24 mouse cellular contexts compared by ENCODE assay signal in the genomic region with DNA sequence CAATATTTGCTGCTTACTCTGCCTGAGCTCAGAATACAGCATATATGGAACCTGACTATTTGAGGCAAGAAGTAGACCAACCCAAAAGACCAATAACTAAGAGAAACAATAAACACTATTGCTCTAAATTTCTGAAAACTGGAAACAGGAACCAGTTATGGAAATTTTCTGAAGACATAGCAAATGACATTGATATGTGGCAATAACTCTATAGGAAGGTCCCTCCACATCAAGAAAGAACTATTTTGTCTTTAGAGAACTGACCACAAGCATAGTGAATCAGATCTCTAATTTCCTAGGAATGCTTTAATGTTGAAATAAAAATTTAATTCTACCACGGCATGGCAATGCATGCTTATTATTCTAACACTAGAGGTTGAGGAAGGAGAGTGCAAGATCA.
DNase-seq lines count a peak whose midpoint lies in the region; ATAC-seq and TF ChIP-seq lines count a peak whose summit lies in the region.
"Had no signal": no experiment of that assay in that cellular context is flagged by ENCODE, and none has a peak within 500 bp of the region (broad histone marks: within the 10 kb centered on the region; RNA-seq: fewer than 3 reads in every experiment).

No protein-coding gene starts in this region.

- WGBS in thymus, adult 2 months: 96% methylated on average over 1 of the region's 1 CpGs
- 85% methylated on average over 1 of the region's 1 CpGs for WGBS in hindbrain, embryonic 10.5 days

- TF ChIP-seq CTCF in thymus, adult 2 months (IDR thresholded peaks at IDR 0.05; ENCODE audit: borderline replicate concordance, control insufficient read depth, extremely low read depth, insufficient read depth, low read length, poor library complexity): no peak

- peak; percentile 59 for ATAC-seq in granulocyte monocyte progenitor cell, adult 5-6 weeks (replicated peaks; ENCODE audit: poor library complexity, severe bottlenecking)
- peak; percentile 61 for ATAC-seq in megakaryocyte, adult 5-6 weeks (ENCODE audit: poor library complexity, severe bottlenecking)
- peak; percentile 44 for ATAC-seq in megakaryocyte progenitor cell, adult 5-6 weeks (replicated peaks; ENCODE audit: poor library complexity)
- ATAC-seq: activated CD4-positive, CD25-positive, alpha-beta regulatory T cell, adult 4 months; CD4-positive, CD25-positive, alpha-beta regulatory T cell, adult 4 months; Patski had no signal

- no peaks in the 10 kb centered on the region for H3K36me3 ChIP-seq in thymus, adult 2 months (ENCODE audit: control insufficient read depth, insufficient read depth, low read length)
- H3K36me3 ChIP-seq in hindbrain, embryonic 10.5 days: no peaks in the 10 kb centered on the region
- H3K36me3 ChIP-seq: G1E had no signal

- H3K9me3 ChIP-seq in hindbrain, embryonic 10.5 days: no peaks in the 10 kb centered on the region
- H3K9me3 ChIP-seq: G1E had no signal

- no peak for TF ChIP-seq POLR2A in thymus, adult 2 months (IDR thresholded peaks at IDR 0.05; ENCODE audit: control insufficient read depth, extremely low read depth, insufficient read depth, low read length, poor library complexity)

- no peak overlapping the region for H3K4me3 ChIP-seq in thymus, adult 2 months (ENCODE audit: control insufficient read depth, insufficient read depth, low read length)
- no peak overlapping the region for H3K4me3 ChIP-seq in hindbrain, embryonic 10.5 days

- no peak overlapping the region for H3K27ac ChIP-seq in thymus, adult 2 months (ENCODE audit: control insufficient read depth, insufficient read depth, low read length)
- H3K27ac ChIP-seq in hindbrain, embryonic 10.5 days: no peak overlapping the region

- no peaks in the 10 kb centered on the region for H3K27me3 ChIP-seq in thymus, adult 2 months (ENCODE audit: control insufficient read depth, insufficient read depth, low read length)
- no peaks in the 10 kb centered on the region for H3K27me3 ChIP-seq in hindbrain, embryonic 10.5 days (ENCODE audit: insufficient read depth, poor library complexity, severe bottlenecking)
- H3K27me3 ChIP-seq: CH12.LX, Patski had no signal

- H3K4me1 ChIP-seq in thymus, adult 2 months (replicated peaks; ENCODE audit: control insufficient read depth, insufficient read depth, low read length): no peaks in the 10 kb centered on the region
- no peaks in the 10 kb centered on the region for H3K4me1 ChIP-seq in hindbrain, embryonic 10.5 days (replicated peaks)

- peak; percentile 16 for DNase-seq in 416B (ENCODE audit: low read depth)
- no peak for DNase-seq in spleen, adult 12 weeks (ENCODE audit: low spot score)
- DNase-seq in thymus, adult 2 months: no peak
- DNase-seq in c-Kit-positive CD71-positive TER-119-positive erythroid progenitor cells, embryonic 14.5 days (ENCODE audit: low spot score): no peak
- DNase-seq in hindbrain, embryonic 10.5 days (ENCODE audit: low spot score): no peak
- DNase-seq: adrenal gland, adult 2 months; adrenal gland, adult 8-10 months; adrenal gland, postnatal 10 days; adrenal gland, postnatal 14 days; adrenal gland, postnatal 25 days; adrenal gland, postnatal 36 days; B cell, adult 2 months; cerebellum, adult 11 months; cerebellum, adult 11-12 months; cerebellum, adult 18-20 months; cerebellum, adult 2 months had no signal
